Mouse (Mus musculus) kidney, postnatal 4 days (tissue): ENCODE measurements around the gene Dgcr2.
A peak's percentile ranks its signal among the peaks of the same experiment; 100 is the strongest.

Experiments used
- DNase-seq, 2 experiments: peaks; one replicate each; pipeline ENCODE4 v3.0.0; 2021; ENCODE audit warnings: mixed read lengths in 2 of 2

Gene Dgcr2

GRCm38 (mm10) chr16:17807192-17808009 lies 91.0 kb downstream of the Dgcr2 start:
- DNase-seq = peak; percentile 88 to 92

- DNase-seq = peak; percentile 48 to 61
These were observed 91.7 kb downstream of the Dgcr2 start for GRCm38 (mm10) chr16:17806581-17807191.

- peak in 1 of 2 experiments; percentile 12 for DNase-seq
These were observed 93.4 kb downstream of the Dgcr2 start for GRCm38 (mm10) chr16:17804982-17805381.

GRCm38 (mm10) chr16:17804449-17804912 lies 93.9 kb downstream of the Dgcr2 start:
- DNase-seq = peak; percentile 68 to 76

- DNase-seq = peak in 1 of 2 experiments; percentile 10
These were observed 94.5 kb downstream of the Dgcr2 start for GRCm38 (mm10) chr16:17803675-17804448.

- DNase-seq = peak; percentile 53 to 68
These were observed 95.3 kb downstream of the Dgcr2 start for GRCm38 (mm10) chr16:17802839-17803674.

- no peak for DNase-seq
These were observed 95.9 kb downstream of the Dgcr2 start for GRCm38 (mm10) chr16:17802456-17802838.

GRCm38 (mm10) chr16:17801777-17802455 lies 96.4 kb downstream of the Dgcr2 start:
- DNase-seq = peak; percentile 33 to 46

- no peak for DNase-seq
These were observed 98.8 kb downstream of the Dgcr2 start for GRCm38 (mm10) chr16:17799584-17799983.

GRCm38 (mm10) chr16:17798321-17799180 lies 99.8 kb downstream of the Dgcr2 start:
- peak; percentile 84 to 91 for DNase-seq

- DNase-seq = no peak
These were observed 100.5 kb downstream of the Dgcr2 start for GRCm38 (mm10) chr16:17797812-17798311.

- peak; percentile 84 to 90 for DNase-seq
These were observed 101.2 kb downstream of the Dgcr2 start, which contains the start of gene Scarf2 for GRCm38 (mm10) chr16:17796971-17797811. TSS of gene Scarf2 (plus strand) at chr16:17797282.

GRCm38 (mm10) chr16:17796519-17796918 lies 101.8 kb downstream of the Dgcr2 start:
- no peak for DNase-seq

- peak in 1 of 2 experiments; percentile 17 for DNase-seq
These were observed 102.7 kb downstream of the Dgcr2 start for GRCm38 (mm10) chr16:17795643-17796042.

GRCm38 (mm10) chr16:17794047-17794446 lies 104.3 kb downstream of the Dgcr2 start:
- no peak for DNase-seq

- DNase-seq = no peak
These were observed 105.6 kb downstream of the Dgcr2 start for GRCm38 (mm10) chr16:17792728-17793127.
